Mouse (Mus musculus) ES-E14 (cell line): ENCODE results near the gene Sbk1. TPM values are rescaled to one million over a fixed set of nuclear protein-coding genes. Genes with fewer than 3 reads are reported as not detected.

Experiments
- DNase-seq: peaks from one replicate; pipeline ENCODE4 v3.0.0-alpha.2; 2013; ENCODE audit warnings: low read depth, low spot score
- H3K27ac ChIP-seq: 2 replicates; pipeline ENCODE4 v1.5.1; 2012; ENCODE audit warnings: low read depth, mild to moderate bottlenecking, low read length, moderate library complexity, mixed read lengths; ENCODE audit not compliant: poor library complexity, insufficient read depth, severe bottlenecking
- H3K36me3 ChIP-seq: 2 replicates; pipeline ENCODE4 v1.6.1; 2012; ENCODE audit warnings: mild to moderate bottlenecking, low read length, moderate library complexity, mixed read lengths; ENCODE audit not compliant: control insufficient read depth, poor library complexity, insufficient read depth, severe bottlenecking
- H3K4me1 ChIP-seq, 2 experiments: fragments of 150-350 bp in 1 of 2; sonication (generic) in 1 of 2; 2 replicates each; pipeline ENCODE4 v1.6.1; 2012; ENCODE audit warnings: low read length in 2 of 2, mild to moderate bottlenecking in 1 of 2, mixed read lengths in 1 of 2; ENCODE audit not compliant: control insufficient read depth in 2 of 2, insufficient read depth in 2 of 2, poor library complexity in 1 of 2
- H3K4me3 ChIP-seq, 2 experiments: fragments of 150-350 bp in 1 of 2; sonication (generic) in 1 of 2; 2 replicates each; pipeline ENCODE4 v1.5.1; 2012; ENCODE audit warnings: low read length in 2 of 2, low read depth in 1 of 2, mild to moderate bottlenecking in 1 of 2, mixed read lengths in 1 of 2; ENCODE audit not compliant: insufficient read depth in 1 of 2, poor library complexity in 1 of 2, severe bottlenecking in 1 of 2
- H3K9ac ChIP-seq: 2 replicates; pipeline ENCODE4 v1.6.1; 2012; ENCODE audit warnings: low read depth, mild to moderate bottlenecking, low read length, mixed read lengths; ENCODE audit not compliant: poor library complexity, insufficient read depth, severe bottlenecking
- H3K9me3 ChIP-seq: fragments of 150-350 bp; sonication (generic); 2 replicates; pipeline ENCODE4 v1.6.1; 2012; ENCODE audit warnings: low read depth, mild to moderate bottlenecking, low read length; ENCODE audit not compliant: control insufficient read depth, insufficient read depth
- CHD2 ChIP-seq: IDR thresholded peaks from 2 replicates; pipeline ENCODE4 v1.6.1; 2014; ENCODE audit warnings: mild to moderate bottlenecking, low read depth, low read length, inconsistent platforms
- HCFC1 ChIP-seq: IDR thresholded peaks from 2 replicates; pipeline ENCODE4 v1.6.1; 2012; ENCODE audit warnings: low read length, inconsistent platforms, borderline replicate concordance; ENCODE audit not compliant: insufficient read depth
- MAFK ChIP-seq: IDR thresholded peaks from 2 replicates; pipeline ENCODE4 v1.6.1; 2014; ENCODE audit warnings: mild to moderate bottlenecking, low read depth, low read length, inconsistent platforms; ENCODE audit not compliant: insufficient read depth
- ZC3H11A ChIP-seq: IDR thresholded peaks from 2 replicates; pipeline ENCODE4 v1.6.1; 2012; ENCODE audit warnings: low read depth, mild to moderate bottlenecking, inconsistent platforms, low read length, borderline replicate concordance
- ZNF384 ChIP-seq: IDR thresholded peaks from 2 replicates; pipeline ENCODE4 v1.6.1; 2012; ENCODE audit warnings: low read depth, low read length, inconsistent platforms
- in situ Hi-C, 2 experiments: fragments of 600-800 bp; cut with MboI; formaldehyde crosslinking; loops; one replicate each; pipeline ENCODE4 v1.15.1; 2025; ENCODE audit warnings: low sequenced_read_pairs in 2 of 2, inconsistent platforms in 1 of 2; ENCODE audit not compliant: unreplicated experiment in 2 of 2
- total RNA-seq: library from RNA; depleted of rRNA; stranded (reverse); fragments of 300-350 nt; gene quantifications from 2 replicates; pipeline ENCODE4 v1.2.3, GENCODE M21; 2012

Sbk1 gene
- total RNA-seq, 1 experiment, result 18.6 TPM

DNA sequence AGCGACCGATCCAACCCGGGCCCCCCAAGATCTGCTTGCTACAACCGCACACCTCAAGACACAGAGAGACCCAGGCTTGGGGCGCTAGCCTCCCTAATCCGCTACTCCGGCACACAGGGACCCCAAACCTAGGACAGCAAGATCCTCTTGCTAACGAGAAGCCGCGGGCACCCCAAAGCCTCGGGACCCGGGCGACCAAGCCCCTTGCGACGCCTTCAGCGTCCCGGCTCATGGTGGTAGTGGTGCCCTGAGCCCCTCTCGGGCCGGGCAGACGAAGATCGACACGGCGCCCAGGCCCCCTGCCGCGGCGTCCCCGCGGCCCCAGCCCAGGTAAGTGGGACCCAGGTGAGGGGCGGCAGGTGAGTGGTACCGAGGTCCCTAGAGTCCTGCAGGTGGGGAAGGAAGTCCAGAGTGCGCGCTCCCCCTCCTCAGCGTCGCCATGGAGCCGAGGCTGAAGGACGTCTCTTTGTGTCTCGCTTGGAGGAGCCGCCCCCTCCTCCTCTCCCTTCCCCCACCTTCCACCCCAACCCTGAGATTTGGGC is 422 bp downstream of the Sbk1 start:
- DNase-seq, result no peak
- in situ Hi-C loops, result no loop called here
- Histone ChIP-seq H3K27ac (peak overlapping the region; percentile 34), H3K9ac (peak overlapping the region; percentile 80), H3K4me3 (peak overlapping the region; percentile 80 to 100), H3K36me3 (peaks cover 22% of the 10 kb centered on the region), H3K4me1 (peaks cover 5 to 21% of the 10 kb centered on the region in 2 experiments; a peak in 3 of 4 replicates), H3K9me3 (no peaks in the 10 kb centered on the region)
- TF ChIP-seq MAFK, result no peak
- TF ChIP-seq HCFC1, result no peak
- no peak for TF ChIP-seq ZC3H11A
- TF ChIP-seq ZNF384, result no peak
- TF ChIP-seq CHD2, result no peak

GRCm38 (mm10) chr7:126273351-126274042 is 1.1 kb downstream of the Sbk1 start:
- Histone ChIP-seq H3K4me1 (peaks cover 5 to 21% of the 10 kb centered on the region in 2 experiments; a peak in 3 of 4 replicates), H3K4me3 (peak overlapping the region; percentile 80 to 100), H3K36me3 (peaks cover 25% of the 10 kb centered on the region), H3K9ac (peak overlapping the region; percentile 80), H3K27ac (no peak overlapping the region), H3K9me3 (no peaks in the 10 kb centered on the region)
- in situ Hi-C loops, result no loop called here
- TF ChIP-seq HCFC1, result no peak
- DNase-seq, result no peak

DNA sequence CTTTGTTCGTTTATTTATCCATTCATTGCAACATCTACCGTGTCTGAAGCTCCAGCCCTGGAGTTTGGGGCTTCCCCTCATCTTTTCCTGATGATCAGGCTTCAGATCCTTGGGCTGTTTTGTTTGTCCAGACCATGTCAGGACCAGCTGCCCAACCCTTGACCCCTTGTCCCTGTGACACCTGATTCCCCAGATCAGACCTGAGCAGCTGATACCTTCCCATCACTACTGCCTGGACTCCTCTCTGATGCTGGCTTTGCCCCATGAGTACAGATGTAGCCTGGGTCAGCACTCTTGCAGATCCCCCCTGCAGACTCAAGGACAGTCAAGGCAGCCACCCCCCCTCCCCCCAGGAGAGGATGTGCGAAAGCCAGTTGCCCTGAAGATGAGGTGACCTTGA is 1.7 kb downstream of the Sbk1 start:
- H3K4me1 ChIP-seq, result peaks cover 5 to 21% of the 10 kb centered on the region in 2 experiments; a peak in 3 of 4 replicates
- H3K27ac ChIP-seq, result 0 out of 2 replicates have a peak overlapping the region, but pooled peaks have one; percentile 15
- in situ Hi-C loops, result no loop called here
- H3K36me3 ChIP-seq, result peaks cover 31% of the 10 kb centered on the region
- TF ChIP-seq HCFC1, result no peak
- DNase-seq, result no peak
- H3K4me3 ChIP-seq, result peak overlapping the region; percentile 16 to 100
- no peak overlapping the region for H3K9ac ChIP-seq
- H3K9me3 ChIP-seq, result no peaks in the 10 kb centered on the region

DNA sequence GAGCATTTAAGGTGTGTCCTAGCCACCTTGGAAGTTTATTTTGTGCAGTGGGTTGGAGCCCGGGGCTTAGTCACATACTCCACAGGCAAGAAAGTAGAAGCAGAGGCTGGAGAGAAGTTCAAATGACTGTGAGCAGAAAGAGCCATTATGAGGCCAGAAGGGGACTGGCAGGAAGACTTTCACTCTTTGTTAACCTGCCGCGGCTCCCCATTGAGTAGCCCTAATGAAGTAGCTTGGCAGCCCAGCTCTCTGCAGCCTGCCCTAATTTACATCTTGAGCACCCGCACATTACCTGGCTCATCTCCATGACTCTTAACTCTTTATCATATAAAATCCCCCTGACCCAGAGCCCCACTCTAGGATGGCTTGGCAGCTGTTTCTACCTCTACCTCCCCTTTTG is 2.2 kb downstream of the Sbk1 start:
- Histone ChIP-seq H3K9ac (no peak overlapping the region), H3K9me3 (no peaks in the 10 kb centered on the region), H3K4me3 (peak overlapping the region; percentile 7 to 16; a peak in 2 of 4 replicates), H3K27ac (0 out of 2 replicates have a peak overlapping the region, but pooled peaks have one; percentile 15), H3K36me3 (peaks cover 35% of the 10 kb centered on the region), H3K4me1 (peaks cover 5 to 24% of the 10 kb centered on the region in 2 experiments; a peak in 3 of 4 replicates)
- in situ Hi-C loops, result no loop called here
- 0 out of 2 replicates have a peak, but pooled peaks have one; percentile 15 for TF ChIP-seq MAFK
- no peak for TF ChIP-seq ZNF384
- TF ChIP-seq HCFC1, result no peak
- no peak for TF ChIP-seq CHD2
- no peak for DNase-seq

- Histone ChIP-seq H3K4me1 (peaks cover 7 to 29% of the 10 kb centered on the region in 2 experiments; a peak in 3 of 4 replicates), H3K9ac (no peak overlapping the region), H3K4me3 (no peak overlapping the region)
Observed at GRCm38 (mm10) chr7:126275711-126276110, 3.3 kb downstream of the Sbk1 start.

More at GRCm38 (mm10) chr7:126275711-126276110, 3.3 kb downstream of the Sbk1 start:
- Histone ChIP-seq H3K36me3 (peaks cover 36% of the 10 kb centered on the region), H3K27ac (no peak overlapping the region), H3K9me3 (no peaks in the 10 kb centered on the region)
- TF ChIP-seq MAFK (no peak), HCFC1 (no peak), ZC3H11A (no peak), ZNF384 (no peak), CHD2 (no peak)
- in situ Hi-C loops, result no loop called here
- no peak for DNase-seq
